In the genomic region with DNA sequence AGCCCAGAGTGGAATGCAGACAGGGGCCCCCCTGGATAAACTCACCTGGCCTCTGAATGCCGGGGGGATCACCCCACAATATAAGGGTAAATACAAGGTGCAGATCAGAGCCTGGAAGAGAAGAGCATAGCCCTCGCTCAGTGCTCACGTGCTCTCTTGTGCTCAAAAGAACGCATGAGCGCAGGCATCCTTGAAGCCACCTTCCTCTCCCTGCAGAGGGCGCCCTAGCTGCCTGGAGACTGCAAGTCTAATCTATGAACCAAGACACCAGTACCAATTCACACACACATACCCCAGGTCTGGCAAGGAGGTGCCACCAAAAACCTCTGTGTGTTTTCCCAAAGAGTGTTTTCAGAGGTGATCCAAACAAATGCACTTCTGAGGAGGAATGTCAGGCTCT, we compare ENCODE assay signal across 11 mouse cellular contexts. TPM values are rescaled to one million over a fixed set of nuclear protein-coding genes. Genes with fewer than 3 reads are reported as not detected.
DNase-seq lines count a peak whose midpoint lies in the region; ATAC-seq and TF ChIP-seq lines count a peak whose summit lies in the region.
"Had no signal": no experiment of that assay in that cellular context is flagged by ENCODE, and none has a peak within 500 bp of the region (broad histone marks: within the 10 kb centered on the region; RNA-seq: fewer than 3 reads in every experiment).

No protein-coding gene starts in this region.

- H3K36me3 ChIP-seq in forebrain, postnatal 0 days (ENCODE audit: insufficient read depth), result no peaks in the 10 kb centered on the region
- no peaks in the 10 kb centered on the region for H3K36me3 ChIP-seq in forebrain, embryonic 12.5 days (replicated peaks)
- no peaks in the 10 kb centered on the region for H3K36me3 ChIP-seq in lung, embryonic 14.5 days (ENCODE audit: insufficient read depth)
- H3K36me3 ChIP-seq in midbrain, embryonic 13.5 days, result no peaks in the 10 kb centered on the region
- H3K36me3 ChIP-seq: heart, embryonic 15.5 days; liver, embryonic 15.5 days had no signal

- DNase-seq in forebrain, postnatal 0 days, result no peak
- peak; percentile 48 for DNase-seq in lung, embryonic 14.5 days
- no peak for DNase-seq in lung, adult 18-20 months
- DNase-seq in c-Kit-positive CD71-positive TER-119-negative erythroid progenitor cells, embryonic 14.5 days (ENCODE audit: low read depth), result peak; percentile 7
- no peak for DNase-seq in urinary bladder, adult 18-20 months (ENCODE audit: low spot score in 2 of 2)
- DNase-seq in left cerebral cortex, adult 8-10 months (ENCODE audit: low spot score in 2 of 2), result no peak

- H3K4me2 ChIP-seq in forebrain, postnatal 0 days (ENCODE audit: low read depth), result no peak overlapping the region
- no peak overlapping the region for H3K4me2 ChIP-seq in forebrain, embryonic 12.5 days
- no peak overlapping the region for H3K4me2 ChIP-seq in lung, embryonic 14.5 days
- no peak overlapping the region for H3K4me2 ChIP-seq in midbrain, embryonic 13.5 days (replicated peaks)
- H3K4me2 ChIP-seq: heart, embryonic 15.5 days; liver, embryonic 15.5 days had no signal

- no peak overlapping the region for H3K27ac ChIP-seq in forebrain, postnatal 0 days (ENCODE audit: low read depth, low read length)
- H3K27ac ChIP-seq in forebrain, embryonic 12.5 days, result no peak overlapping the region
- H3K27ac ChIP-seq in lung, embryonic 14.5 days (ENCODE audit: low read depth), result no peak overlapping the region
- no peak overlapping the region for H3K27ac ChIP-seq in midbrain, embryonic 13.5 days
- H3K27ac ChIP-seq: heart, embryonic 15.5 days; liver, embryonic 15.5 days had no signal

- 25% methylated on average over 6 of the region's 6 CpGs for WGBS in forebrain, postnatal 0 days
- WGBS in forebrain, embryonic 12.5 days, result 21% methylated on average over 6 of the region's 6 CpGs
- 28% methylated on average over 6 of the region's 6 CpGs for WGBS in lung, embryonic 14.5 days
- WGBS in midbrain, embryonic 13.5 days, result 25% methylated on average over 6 of the region's 6 CpGs

- H3K27me3 ChIP-seq in forebrain, postnatal 0 days (ENCODE audit: insufficient read depth, low read length), result no peaks in the 10 kb centered on the region
- H3K27me3 ChIP-seq in forebrain, embryonic 12.5 days, result no peaks in the 10 kb centered on the region
- no peaks in the 10 kb centered on the region for H3K27me3 ChIP-seq in lung, embryonic 14.5 days (ENCODE audit: insufficient read depth, low read length)
- H3K27me3 ChIP-seq in midbrain, embryonic 13.5 days, result no peaks in the 10 kb centered on the region
- H3K27me3 ChIP-seq: liver, embryonic 15.5 days had no signal

- TF ChIP-seq CTCF in forebrain, postnatal 0 days (IDR thresholded peaks at IDR 0.05; ENCODE audit: low read depth), result peak; percentile 56
- peak; percentile 50 for TF ChIP-seq CTCF in lung, embryonic 14.5 days (IDR thresholded peaks at IDR 0.05; ENCODE audit: low read depth)

- H3K4me1 ChIP-seq in forebrain, postnatal 0 days (ENCODE audit: insufficient read depth), result no peaks in the 10 kb centered on the region
- H3K4me1 ChIP-seq in forebrain, embryonic 12.5 days, result no peaks in the 10 kb centered on the region
- no peaks in the 10 kb centered on the region for H3K4me1 ChIP-seq in lung, embryonic 14.5 days (ENCODE audit: insufficient read depth)
- H3K4me1 ChIP-seq in midbrain, embryonic 13.5 days (replicated peaks), result no peaks in the 10 kb centered on the region
- H3K4me1 ChIP-seq: heart, embryonic 15.5 days had no signal

- ATAC-seq in forebrain, postnatal 0 days, result peak; percentile 23; the same call in 1 of the 2 replicates
- ATAC-seq in forebrain, embryonic 12.5 days (ENCODE audit: low FRiP score), result no peak
- no peak for ATAC-seq in lung, embryonic 14.5 days (ENCODE audit: insufficient read depth)
- peak; percentile 40; the same call in 1 of the 2 replicates for ATAC-seq in midbrain, embryonic 13.5 days
- ATAC-seq: Patski had no signal

- H3K9ac ChIP-seq in forebrain, postnatal 0 days, result no peak overlapping the region
- H3K9ac ChIP-seq in forebrain, embryonic 12.5 days, result no peak overlapping the region
- no peak overlapping the region for H3K9ac ChIP-seq in lung, embryonic 14.5 days
- no peak overlapping the region for H3K9ac ChIP-seq in midbrain, embryonic 13.5 days (replicated peaks)
- H3K9ac ChIP-seq: heart, embryonic 15.5 days; liver, embryonic 15.5 days had no signal

- no peak overlapping the region for H3K4me3 ChIP-seq in forebrain, postnatal 0 days (ENCODE audit: low read depth, low read length)
- no peak overlapping the region for H3K4me3 ChIP-seq in forebrain, embryonic 12.5 days (replicated peaks)
- H3K4me3 ChIP-seq in lung, embryonic 14.5 days (ENCODE audit: low read depth, low read length), result no peak overlapping the region
- H3K4me3 ChIP-seq in midbrain, embryonic 13.5 days (replicated peaks), result no peak overlapping the region
- H3K4me3 ChIP-seq: heart, embryonic 15.5 days; liver, embryonic 15.5 days had no signal

- no peaks in the 10 kb centered on the region for H3K9me3 ChIP-seq in forebrain, postnatal 0 days (ENCODE audit: low read length)
- H3K9me3 ChIP-seq in forebrain, embryonic 12.5 days, result no peaks in the 10 kb centered on the region
- no peaks in the 10 kb centered on the region for H3K9me3 ChIP-seq in lung, embryonic 14.5 days (ENCODE audit: low read depth, low read length)
- H3K9me3 ChIP-seq in midbrain, embryonic 13.5 days, result no peaks in the 10 kb centered on the region
- H3K9me3 ChIP-seq: heart, embryonic 15.5 days; liver, embryonic 15.5 days had no signal

RNA-seq across cellular contexts. Expression of a gene that starts 2.4 kb away (rescaled TPM):
- total RNA-seq in forebrain, postnatal 0 days (2014; rRNA removed), result not detected in 2 replicates
- not detected in 2 replicates for polyA plus RNA-seq in forebrain, postnatal 0 days (2015; fragmentation: Nextera tagmentation; extraction: Ambion mirVana)
- not detected in 2 replicates for polyA plus RNA-seq in forebrain, embryonic 12.5 days (2016; fragmentation: Nextera tagmentation; extraction: Ambion mirVana)
- not detected in 2 replicates for polyA plus RNA-seq in lung, embryonic 14.5 days (2014; fragmentation: Nextera tagmentation; extraction: Ambion mirVana)
- polyA plus RNA-seq in midbrain, embryonic 13.5 days (2015; fragmentation: Nextera tagmentation; extraction: Ambion mirVana), result not detected in 2 replicates
- not detected for total RNA-seq in left cerebral cortex, adult 8-10 months (2022)
- polyA plus RNA-seq: heart, embryonic 15.5 days; liver, embryonic 15.5 days; Patski had no signal

RNA-seq across cellular contexts. Expression of a gene that starts 15.1 kb away (rescaled TPM):
- total RNA-seq in forebrain, postnatal 0 days (2014; rRNA removed), result 157 and 179 TPM in 2 replicates
- 132 and 140 TPM in 2 replicates for polyA plus RNA-seq in forebrain, postnatal 0 days (2015; fragmentation: Nextera tagmentation; extraction: Ambion mirVana)
- polyA plus RNA-seq in forebrain, embryonic 12.5 days (2016; fragmentation: Nextera tagmentation; extraction: Ambion mirVana), result 21.7 and 23.3 TPM in 2 replicates
- 0.62 and 0.75 TPM in 2 replicates for polyA plus RNA-seq in lung, embryonic 14.5 days (2014; fragmentation: Nextera tagmentation; extraction: Ambion mirVana)
- polyA plus RNA-seq in midbrain, embryonic 13.5 days (2015; fragmentation: Nextera tagmentation; extraction: Ambion mirVana), result 42.1 and 44.4 TPM in 2 replicates
- 100 to 1,000 TPM; 393 to 440 (median 417) TPM for total RNA-seq in left cerebral cortex, adult 8-10 months (2022)

RNA-seq across cellular contexts. Expression of a gene that starts 47.0 kb away (rescaled TPM):
- total RNA-seq in forebrain, postnatal 0 days (2014; rRNA removed), result 5.2 and 5.6 TPM in 2 replicates
- 2.4 and 3.0 TPM in 2 replicates for polyA plus RNA-seq in forebrain, postnatal 0 days (2015; fragmentation: Nextera tagmentation; extraction: Ambion mirVana)
- polyA plus RNA-seq in forebrain, embryonic 12.5 days (2016; fragmentation: Nextera tagmentation; extraction: Ambion mirVana), result 2.1 and 3.0 TPM in 2 replicates
- 0.41 TPM in 1 of 2 replicates, not detected in the other for polyA plus RNA-seq in lung, embryonic 14.5 days (2014; fragmentation: Nextera tagmentation; extraction: Ambion mirVana)
- polyA plus RNA-seq in midbrain, embryonic 13.5 days (2015; fragmentation: Nextera tagmentation; extraction: Ambion mirVana), result 4.1 and 4.5 TPM in 2 replicates
- 10 to 100 TPM in 3 of 4 experiments, 1 to 10 TPM in 1; 9.3 to 12.4 (median 12.2) TPM for total RNA-seq in left cerebral cortex, adult 8-10 months (2022)

RNA-seq across cellular contexts. Expression of a gene that starts 55.4 kb away (rescaled TPM):
- total RNA-seq in forebrain, postnatal 0 days (2014; rRNA removed), result 6.0 and 9.2 TPM in 2 replicates
- 3.2 and 4.4 TPM in 2 replicates for polyA plus RNA-seq in forebrain, postnatal 0 days (2015; fragmentation: Nextera tagmentation; extraction: Ambion mirVana)
- 0.58 and 1.3 TPM in 2 replicates for polyA plus RNA-seq in forebrain, embryonic 12.5 days (2016; fragmentation: Nextera tagmentation; extraction: Ambion mirVana)
- 0.33 and 0.77 TPM in 2 replicates for polyA plus RNA-seq in lung, embryonic 14.5 days (2014; fragmentation: Nextera tagmentation; extraction: Ambion mirVana)
- polyA plus RNA-seq in midbrain, embryonic 13.5 days (2015; fragmentation: Nextera tagmentation; extraction: Ambion mirVana), result 0.57 and 0.85 TPM in 2 replicates
- total RNA-seq in left cerebral cortex, adult 8-10 months (2022), result 10 to 100 TPM in 3 of 4 experiments, 1 to 10 TPM in 1; 9.2 to 16.2 (median 14.2) TPM
- polyA plus RNA-seq: liver, embryonic 15.5 days; Patski had no signal

Comparison
In these comparisons a context has a peak if more than half of its experiments do, and no peak if none do; other contexts are left out.
1. ATAC-seq: peak in forebrain, postnatal 0 days (single experiment) and midbrain, embryonic 13.5 days (single experiment); none in forebrain, embryonic 12.5 days (single experiment) and lung, embryonic 14.5 days (single experiment).
2. DNase-seq: peak in lung, embryonic 14.5 days (single experiment) and c-Kit-positive CD71-positive TER-119-negative erythroid progenitor cells, embryonic 14.5 days (single experiment); none in forebrain, postnatal 0 days (single experiment), lung, adult 18-20 months (0 of 2), urinary bladder, adult 18-20 months (0 of 2) and left cerebral cortex, adult 8-10 months (0 of 2).
3. RNA of a gene that starts 15.1 kb away (polyA plus RNA-seq): 132 to 140 TPM in forebrain, postnatal 0 days, 42.1 to 44.4 TPM in midbrain, embryonic 13.5 days and 21.7 to 23.3 TPM in forebrain, embryonic 12.5 days; 0.62 to 0.75 TPM in lung, embryonic 14.5 days; every median in the first group is over 10 times any median in the second.